Mouse (Mus musculus): ENCODE measurements around the gene Dock6.

Gene Dock6

DNA sequence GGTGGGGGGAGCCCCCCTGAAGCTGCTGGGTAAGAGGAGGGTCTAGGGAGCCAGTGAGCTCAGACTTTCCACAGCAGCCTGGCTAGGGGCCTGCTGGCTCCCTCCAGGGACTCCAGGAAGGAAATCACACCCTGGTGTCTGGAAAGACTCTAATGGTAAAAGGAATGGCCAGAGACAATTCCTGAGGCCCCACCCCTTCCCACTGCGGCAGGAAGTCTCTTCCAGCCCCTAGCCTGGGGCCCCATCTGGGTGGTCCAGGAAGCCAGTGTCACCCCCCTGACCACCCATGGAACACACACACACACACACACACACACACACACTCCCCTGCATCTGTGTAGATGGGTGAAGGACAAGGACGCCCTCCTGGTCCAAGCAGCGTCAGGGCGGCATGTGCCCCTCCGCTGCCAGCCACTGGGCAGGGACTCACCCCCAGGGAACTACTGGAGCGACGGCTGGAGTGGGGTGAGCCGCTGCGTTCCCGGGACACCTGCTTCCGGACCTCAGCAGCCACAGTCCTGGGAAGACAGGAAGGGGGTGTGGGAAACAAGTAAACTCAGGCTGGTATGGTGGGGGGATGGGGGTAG lies 5.6 kb downstream of the Dock6 start:
- no peak for DNase-seq (ENCODE audit: low spot score)

DNA sequence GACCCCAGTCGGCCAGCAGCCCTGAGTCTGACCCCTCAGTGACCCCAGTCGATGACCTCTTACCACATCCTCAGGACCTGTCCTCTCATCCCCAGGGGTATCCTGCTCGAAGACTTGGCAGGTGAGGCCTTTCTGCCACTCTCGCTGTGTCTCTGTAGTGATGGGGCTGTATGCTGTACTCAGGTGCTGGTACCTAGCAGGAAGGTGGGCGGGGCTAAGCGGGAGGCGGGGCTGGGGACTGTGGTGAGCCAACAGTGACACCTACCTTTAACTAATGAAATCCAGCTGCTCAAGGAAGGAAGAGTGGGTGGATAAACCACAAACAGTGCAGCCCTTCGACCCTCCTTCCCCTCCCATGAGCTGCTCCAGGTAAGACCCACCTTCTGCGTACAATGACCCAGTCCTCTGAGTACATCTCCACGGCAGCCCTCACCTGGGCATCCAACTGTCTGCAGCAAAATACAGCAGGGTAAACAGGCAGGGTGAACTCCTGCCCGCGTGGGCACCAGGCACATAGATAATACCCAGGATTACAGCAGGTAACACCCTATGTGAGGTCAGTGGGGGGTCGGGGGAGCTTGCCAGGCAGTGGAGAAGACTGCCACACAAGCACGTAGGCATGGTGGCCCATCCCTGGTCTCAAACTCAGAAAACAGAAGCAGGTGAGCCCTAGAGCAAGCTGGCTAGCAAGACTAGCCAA lies 6.9 kb downstream of the Dock6 start:
- DNase-seq (ENCODE audit: low spot score), result no peak

DNA sequence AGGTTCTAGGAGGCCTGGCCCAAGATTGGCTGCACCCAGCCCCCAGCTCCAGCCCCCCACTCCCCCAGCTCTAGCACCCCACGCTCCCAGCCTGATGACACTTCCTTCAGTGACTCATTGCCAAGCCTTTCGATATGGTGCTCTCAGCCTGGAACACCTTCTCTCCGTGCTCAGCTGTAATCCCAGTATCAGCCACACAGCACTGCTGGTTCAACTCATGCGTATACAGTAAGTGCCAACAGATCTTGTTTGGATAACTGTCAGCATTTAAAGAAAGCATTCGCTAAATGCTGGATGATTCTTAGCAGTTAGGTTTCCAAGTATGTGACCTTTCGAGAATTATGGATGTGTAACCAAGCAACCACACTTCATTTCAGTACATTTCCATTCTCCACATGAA lies 9.3 kb downstream of the Dock6 start:
- no peak for DNase-seq (ENCODE audit: low spot score)

DNA sequence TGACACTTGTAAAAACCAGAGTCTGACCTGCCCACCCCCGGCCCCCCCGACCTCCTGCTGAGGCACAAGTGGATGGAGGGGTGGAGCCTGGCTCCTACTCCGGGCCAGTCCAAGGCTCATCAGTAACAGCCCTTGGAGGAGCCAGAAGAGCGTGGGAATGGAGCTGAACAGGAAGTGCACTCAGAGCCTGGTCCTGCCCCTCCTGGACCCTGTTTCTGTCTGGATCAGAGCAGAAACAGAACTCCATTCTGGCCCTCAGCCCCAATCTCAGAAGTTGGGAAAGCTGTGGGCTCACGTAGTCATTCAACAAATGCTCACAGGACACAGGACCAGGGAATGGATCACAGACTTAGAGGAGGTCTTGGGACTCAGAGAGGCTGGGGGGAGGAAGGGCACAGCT lies 10.0 kb downstream of the Dock6 start:
- DNase-seq (ENCODE audit: low spot score), result no peak

DNA sequence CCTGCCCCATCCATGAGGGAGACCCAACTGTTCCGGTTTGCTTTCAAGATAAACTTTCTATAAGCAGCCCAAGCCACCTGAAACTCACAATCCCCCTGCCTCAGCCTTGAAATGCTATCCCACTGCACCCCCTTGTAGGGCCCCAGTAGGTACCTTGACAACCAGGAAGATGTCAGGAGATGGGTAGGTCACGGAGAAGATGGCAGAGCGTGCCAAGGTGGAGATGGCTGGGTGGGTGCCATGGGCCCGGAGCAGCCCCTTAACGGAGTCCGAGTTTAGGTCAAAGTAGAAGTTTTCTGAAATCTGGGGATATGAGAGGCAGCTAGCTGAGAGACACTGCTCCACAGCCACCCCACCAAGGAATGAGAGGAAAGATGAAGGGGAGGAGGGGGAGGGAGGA lies 11.1 kb downstream of the Dock6 start:
- DNase-seq (ENCODE audit: low spot score), result no peak

DNA sequence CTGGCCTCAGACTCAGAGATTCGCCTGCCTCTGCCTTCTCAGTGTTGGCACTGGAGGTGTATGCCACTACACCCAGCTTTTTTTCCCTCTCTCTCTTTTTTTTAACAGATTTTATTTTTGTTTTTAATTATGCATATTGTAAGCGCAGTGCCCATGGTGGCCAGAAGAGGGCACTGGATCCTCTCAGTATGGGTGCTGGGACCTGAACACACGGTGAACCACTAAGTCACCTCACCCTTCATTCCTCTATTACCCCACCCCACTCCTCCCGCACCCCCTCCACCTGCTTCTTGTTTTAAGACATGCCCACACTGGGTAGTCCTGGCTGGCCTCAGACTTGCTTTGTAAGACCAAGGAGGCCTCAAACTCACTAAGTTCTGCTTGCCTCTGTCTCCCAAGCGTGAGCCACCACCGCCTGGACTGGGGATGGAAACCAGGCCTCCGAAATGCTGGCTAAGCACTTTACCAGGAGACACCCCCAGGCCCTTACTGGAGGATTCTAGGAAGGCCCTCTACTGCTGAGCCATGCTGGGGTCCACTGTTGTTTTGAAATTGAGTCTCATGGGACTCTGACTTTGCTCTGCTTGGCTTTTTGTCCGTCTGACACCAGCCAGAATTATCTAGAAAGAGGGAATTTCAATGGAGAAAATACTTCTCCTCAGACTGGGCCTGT lies 12.2 kb downstream of the Dock6 start:
- DNase-seq (ENCODE audit: low spot score), result peak; percentile 47

DNA sequence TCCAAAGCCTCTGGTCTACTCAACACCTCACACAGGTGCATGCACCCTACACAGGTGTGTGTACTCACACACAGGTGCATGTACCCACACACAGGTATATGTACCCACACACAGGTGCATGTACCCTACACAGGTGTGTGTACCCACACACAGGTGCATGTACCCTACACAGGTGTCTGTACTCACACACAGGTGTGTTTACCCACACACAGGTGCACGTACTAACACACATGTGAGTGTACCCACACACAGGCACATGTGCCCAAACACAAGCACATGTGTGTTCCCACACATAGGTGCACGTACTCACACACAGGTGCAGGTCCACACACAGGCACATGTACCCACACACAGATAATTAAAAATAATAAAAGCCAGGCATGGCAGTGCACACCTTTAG lies 14.7 kb downstream of the Dock6 start:
- no peak for DNase-seq (ENCODE audit: low spot score)

DNA sequence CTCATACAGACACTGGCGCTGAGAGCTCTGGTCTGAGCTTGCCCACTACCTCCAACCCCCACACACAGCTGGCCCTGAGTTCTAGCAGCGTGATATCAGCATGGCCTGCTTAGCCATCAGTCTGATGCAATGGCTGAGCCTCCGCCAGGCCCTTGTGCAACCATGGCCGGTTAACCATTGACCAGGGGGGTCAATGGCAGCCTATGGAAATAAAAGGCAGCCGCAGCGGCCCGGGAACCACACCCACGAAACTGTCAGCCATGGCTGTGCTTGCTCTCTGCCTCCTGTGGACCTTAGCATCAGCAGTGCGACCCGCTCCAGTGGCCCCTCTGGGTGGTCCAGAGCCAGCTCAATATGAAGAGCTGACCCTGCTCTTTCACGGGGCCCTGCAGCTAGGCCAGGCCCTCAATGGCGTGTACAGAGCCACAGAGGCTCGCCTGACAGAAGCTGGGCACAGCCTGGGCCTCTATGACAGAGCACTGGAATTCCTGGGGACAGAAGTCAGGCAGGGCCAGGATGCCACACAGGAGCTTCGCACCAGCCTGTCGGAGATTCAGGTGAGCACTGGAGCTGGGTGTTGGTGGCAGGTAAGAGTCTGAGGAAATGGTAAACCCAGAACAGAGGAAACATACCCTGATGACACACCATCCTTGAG lies 17.1 kb downstream of the Dock6 start, which contains the start of gene Angptl8:
Gene Angptl8 (plus strand): TSS at position 253 of the 655 bp plus-strand sequence.
- no peak for DNase-seq (ENCODE audit: low spot score)

DNA sequence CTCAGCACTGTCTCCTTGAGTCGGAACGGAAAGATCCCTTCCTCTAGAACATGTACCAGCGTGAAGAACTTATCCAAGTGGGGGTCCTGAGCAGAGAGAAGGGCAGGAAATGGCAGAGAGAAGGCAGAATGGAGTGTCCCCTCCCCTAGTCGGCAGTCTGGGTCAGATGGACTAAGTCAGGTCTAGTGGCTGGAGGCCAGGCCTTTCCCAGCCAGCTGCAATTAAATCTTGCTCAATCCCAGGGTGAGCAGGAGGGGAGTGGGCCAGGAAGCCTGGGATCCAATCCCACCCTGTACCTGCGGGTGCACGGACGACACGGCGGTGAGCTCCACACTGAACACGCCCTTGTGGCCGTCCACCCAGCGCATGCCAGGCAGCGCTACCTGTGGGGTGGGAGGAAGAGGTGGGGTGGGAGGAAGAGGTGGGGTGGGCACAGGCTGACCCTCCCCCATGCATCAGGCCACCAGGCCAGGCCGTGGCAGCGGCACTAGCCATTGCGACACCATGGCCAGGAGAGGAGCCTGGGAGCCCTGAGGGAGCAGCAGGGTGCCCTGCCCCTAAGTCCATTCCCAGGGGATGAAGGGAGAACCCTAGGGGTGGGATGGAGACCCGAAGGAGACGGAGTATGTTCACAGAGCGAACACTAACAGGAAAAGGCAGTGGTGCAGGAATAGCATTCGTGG lies 20.7 kb downstream of the Dock6 start:
- no peak for DNase-seq (ENCODE audit: low spot score)

DNA sequence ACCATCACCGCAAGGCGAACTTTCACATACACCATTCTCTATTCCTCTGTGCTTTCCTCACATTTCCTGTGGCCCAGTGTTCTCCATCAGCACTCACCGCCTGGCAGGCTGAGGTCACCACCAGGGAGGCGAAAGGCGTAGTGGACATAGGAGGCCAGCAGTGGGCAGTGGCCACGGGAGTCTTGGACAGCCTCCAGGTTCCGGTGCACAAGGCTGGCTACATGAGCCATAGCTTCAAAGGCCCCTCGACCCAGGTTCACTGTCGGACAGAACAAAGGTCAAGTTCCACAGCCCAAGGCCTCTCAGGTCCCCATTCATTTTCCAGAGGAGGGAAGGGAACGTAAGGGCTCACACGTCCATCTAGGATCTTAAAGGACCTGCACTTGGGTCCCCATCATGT lies 21.5 kb downstream of the Dock6 start:
- DNase-seq (ENCODE audit: low spot score), result no peak

DNA sequence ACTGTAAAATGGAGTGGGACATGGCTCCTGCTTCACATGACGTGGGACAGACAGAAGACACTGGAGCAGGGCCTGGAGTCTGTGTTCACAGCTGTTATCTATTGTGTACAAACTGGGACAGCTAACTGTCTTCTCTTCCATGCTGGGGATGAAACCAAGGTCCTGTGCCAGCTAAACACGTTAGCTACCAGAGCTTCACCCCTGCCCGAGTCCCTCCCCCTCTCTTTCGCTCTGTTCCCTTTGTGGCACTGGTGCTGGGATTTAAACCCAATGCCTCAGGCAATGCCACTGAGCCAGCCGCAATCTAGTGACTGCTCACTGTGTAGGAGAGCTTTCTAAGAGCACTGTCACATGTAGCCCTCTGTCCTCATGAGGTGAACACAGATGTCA lies 22.0 kb downstream of the Dock6 start:
- DNase-seq (ENCODE audit: low spot score), result no peak

DNA sequence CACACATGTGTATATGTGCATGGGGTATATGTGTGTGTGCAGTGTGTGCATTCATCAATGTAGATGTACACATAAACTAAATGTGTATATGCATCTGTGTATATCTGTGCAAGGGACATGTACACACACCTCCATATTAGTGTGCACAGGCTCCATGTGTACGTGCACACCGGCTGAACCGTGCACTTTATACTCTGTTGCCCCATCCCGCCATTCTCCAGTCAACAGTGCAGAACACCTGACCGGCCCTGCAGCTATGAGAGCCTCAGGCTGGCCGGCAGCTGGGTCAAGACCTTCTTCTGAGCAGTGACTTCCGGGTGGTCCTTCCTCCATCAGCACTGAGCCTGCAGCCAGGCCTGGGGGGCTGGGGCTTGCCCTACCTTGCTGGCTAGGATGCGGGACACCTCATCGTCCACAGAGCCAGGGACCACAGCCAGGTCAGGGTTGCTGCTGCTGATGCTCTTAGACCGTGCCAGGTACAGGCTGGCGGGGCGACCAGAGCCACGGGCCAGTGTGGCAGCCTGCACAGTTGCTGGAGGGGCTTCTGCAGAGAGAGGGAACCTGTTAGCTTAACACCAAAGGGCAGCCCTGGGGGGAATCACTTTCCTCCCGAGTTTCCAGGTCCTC lies 22.5 kb downstream of the Dock6 start:
- no peak for DNase-seq (ENCODE audit: low spot score)

DNA sequence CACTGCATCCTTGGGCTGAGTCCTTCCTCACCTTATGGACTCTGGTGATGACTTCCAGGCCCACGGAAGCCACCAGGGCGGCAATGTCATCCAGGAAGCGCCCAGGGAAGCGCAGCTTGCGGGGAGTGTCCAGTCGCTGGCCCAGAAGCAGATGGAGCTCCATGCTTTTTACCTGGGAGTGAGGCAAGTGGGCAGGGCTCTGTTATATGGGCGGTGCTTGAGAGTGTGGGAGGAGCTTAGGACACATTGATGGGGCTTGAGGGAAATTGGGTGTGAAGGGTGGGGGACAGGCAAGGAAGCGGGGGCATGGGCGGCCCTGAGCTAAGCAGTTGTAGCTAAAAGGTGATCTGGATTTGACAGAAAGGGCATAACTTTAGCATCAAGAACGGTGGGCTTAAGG lies 28.1 kb downstream of the Dock6 start:
- no peak for DNase-seq (ENCODE audit: low spot score)

DNA sequence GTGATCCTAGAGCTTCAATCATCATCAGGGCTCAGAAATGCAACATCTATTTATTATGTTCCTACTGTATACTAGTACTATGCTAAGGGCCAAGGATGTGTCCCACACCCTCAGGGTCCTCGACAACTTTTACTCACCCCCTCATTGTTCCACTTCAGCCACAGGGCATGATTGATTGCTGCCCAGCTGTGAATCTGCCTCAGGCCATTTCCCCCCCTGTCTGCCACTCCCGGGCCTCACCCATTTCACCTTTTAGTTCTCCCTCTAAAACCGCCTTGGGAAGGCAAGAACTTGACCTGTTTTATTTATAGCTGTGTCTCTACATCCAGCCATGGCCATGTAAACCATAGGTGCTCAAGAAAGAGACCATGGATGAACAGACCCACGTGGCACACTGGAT lies 28.5 kb downstream of the Dock6 start:
- no peak for DNase-seq (ENCODE audit: low spot score)

DNA sequence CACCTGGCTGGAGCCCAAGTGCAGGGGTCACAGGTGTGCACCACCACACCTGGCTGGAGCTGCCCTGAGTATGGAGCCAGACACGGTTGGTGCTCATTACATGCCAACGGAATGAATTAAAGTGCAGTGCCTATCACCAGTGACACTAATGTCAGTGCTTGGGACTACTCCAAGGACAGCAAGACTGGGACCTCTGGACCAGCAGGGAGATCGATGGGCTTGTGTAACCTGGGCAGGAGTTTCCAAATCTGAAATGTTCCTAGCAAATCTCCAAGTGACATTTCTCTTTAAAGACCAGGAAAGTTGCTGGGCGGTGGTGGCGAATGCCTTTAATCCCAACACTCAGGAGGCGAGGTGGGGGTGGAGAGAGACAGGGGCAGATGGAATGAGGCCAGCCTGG lies 29.7 kb downstream of the Dock6 start:
- DNase-seq (ENCODE audit: low spot score), result no peak

DNA sequence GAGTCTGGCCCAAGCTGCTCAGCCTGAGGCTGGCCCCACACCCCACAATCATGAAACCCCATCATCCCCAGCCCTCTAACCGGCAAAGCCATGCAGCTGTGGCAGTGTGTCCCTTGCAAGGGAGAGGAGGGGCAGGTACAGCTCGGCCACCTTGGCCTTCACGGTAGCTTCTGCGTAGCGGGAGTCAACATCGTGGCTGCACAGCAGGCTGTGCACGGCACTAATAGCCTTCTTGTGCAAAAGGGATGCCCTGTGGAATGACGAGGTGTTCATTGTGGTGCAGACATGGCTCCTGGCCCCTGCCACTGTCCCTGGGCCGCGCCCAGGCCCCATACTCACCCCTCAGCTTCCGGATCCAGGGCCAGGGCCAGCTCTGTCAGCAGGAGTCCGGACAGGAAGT lies 32.3 kb downstream of the Dock6 start:
- DNase-seq (ENCODE audit: low spot score), result no peak

DNA sequence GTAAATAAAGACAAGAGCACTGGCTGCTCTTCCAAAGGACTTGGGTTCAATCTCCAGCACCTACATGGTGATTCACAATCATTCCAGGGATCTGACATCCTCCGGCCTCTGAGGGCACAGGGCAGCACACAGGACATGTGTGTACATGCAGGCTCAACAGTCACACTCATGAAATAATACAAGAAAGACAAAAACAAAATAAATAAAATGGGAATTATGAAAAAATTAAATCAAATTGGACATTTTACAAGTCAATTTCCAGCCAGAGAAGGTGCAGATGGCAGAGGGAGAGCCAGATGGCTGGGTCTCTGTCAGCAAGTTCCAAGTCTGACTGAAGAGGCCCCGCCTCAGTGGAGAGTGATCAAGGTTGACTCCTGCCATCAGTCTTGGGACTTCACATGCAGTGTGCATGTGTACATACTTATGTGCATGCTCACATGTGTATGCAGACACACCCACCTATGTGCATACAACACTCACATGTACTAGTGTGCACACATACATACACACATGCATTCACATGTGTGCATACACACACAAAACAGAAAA lies 33.2 kb downstream of the Dock6 start:
- no peak for DNase-seq (ENCODE audit: low spot score)

DNA sequence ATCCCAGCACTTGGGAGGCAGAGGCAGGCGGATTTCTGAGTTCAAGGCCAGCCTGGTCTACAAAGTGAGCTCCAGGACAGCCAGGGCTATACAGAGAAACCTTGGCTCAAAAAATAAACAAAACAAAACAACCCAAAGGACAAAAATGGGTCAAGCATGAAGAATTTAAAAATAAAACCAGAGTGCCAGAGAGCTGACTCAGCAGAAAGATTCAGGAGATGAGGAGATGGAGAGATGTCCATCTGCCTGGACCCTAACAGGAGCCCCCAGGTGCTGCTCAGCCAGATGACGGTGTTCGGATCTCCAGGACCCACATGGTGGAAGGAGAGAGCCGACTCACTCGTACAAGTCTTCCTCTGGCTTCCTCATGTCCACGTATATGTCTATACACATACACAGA lies 33.9 kb downstream of the Dock6 start:
- no peak for DNase-seq (ENCODE audit: low spot score)

DNA sequence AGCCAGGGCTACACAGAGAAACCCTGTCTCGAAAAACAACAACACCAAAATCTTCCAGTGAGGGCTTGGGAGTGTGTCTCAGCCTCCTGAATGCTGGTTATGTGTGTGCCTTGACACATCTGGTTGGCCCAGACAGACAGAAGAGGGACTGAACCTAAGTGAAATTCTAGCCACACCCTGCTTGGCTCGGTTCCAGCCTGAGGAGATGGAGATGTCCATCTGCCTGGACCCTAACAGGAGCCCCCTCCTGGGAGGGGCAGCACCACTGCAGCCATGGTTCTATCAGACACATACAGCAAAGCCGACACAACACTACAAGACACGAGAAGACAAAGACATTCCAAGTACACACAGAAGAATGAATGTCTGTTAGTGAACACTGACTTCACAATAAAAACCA lies 34.3 kb downstream of the Dock6 start:
- no peak for DNase-seq (ENCODE audit: low spot score)

DNA sequence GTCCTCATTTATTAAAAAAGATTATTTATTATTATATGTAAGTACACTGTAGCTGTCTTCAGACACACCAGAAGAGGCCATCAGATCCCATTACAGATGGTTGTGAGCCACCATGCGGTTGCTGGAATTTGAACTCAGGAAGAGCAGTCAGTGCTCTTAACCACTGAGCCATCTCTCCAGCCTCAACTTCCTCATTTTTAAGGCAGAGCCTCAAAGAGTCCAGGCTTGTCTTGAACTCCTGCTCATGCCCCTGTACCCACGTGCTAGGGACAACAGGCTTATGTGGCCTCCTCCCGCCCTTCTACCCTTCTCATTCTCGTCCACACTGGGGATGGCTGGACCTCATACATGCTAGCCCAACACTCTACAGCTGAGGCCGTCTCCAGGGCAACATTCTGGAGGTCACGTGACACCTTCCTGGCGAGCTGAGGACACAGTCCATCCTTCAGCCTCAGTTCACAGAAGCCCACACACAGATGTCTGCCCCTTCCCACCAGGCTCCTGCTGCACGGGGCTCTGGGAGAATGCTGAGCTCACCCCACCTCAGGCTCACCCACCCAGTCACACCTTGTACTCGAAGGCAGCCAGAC lies 35.6 kb downstream of the Dock6 start:
- DNase-seq (ENCODE audit: low spot score), result no peak

DNA sequence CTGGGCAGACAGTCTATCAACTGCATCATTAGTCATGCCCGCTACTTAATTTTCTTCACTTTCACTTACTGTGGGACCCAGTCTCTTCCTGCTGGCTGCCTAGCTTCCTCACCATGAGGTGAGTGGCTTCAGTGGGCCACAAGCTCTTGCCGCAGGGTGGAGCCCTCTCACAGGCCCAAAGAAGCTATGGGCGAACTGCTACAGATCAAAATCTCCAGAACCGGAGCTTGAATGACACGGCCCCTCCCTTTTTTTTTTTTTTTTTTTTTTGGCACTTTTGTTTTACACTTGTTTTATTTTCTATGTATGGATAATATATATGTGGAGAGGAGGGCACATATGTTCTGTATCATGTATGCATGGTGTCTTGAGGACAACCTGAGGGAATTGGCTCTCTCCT lies 41.3 kb downstream of the Dock6 start:
- no peak for DNase-seq (ENCODE audit: low spot score)
